ENCODE assay signal across 8 mouse cellular contexts in the genomic region with DNA sequence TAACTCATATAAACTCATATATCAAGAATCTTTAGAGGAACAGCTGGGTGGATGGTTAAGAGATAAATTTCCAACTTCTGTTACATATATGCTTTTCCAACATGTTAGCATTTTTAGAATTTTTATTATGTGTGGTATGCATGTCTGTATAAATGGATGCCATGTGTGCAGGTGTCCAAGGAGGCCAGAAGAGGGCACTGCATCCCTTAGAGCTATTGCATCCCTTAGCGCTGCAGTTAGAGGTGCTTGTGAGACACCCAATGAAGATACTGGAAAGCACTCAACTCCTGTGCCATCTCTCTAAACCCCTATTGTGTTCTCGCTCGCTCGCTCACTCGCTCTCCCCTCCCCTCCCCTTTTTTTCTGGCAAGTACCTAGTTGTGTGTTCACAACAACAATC. TPM values are rescaled to one million over a fixed set of nuclear protein-coding genes. Genes with fewer than 3 reads are reported as not detected.
DNase-seq lines count a peak whose midpoint lies in the region; ATAC-seq and TF ChIP-seq lines count a peak whose summit lies in the region.

No protein-coding gene starts in this region.

- no peak for TF ChIP-seq POLR2A in embryonic fibroblast, embryonic 13.5 days (IDR thresholded peaks at IDR 0.05; ENCODE audit: low read depth, low read length)

- DNase-seq in gastrocnemius, adult 2 months, result no peak
- DNase-seq in gastrocnemius, adult 8-10 months (ENCODE audit: low spot score in 2 of 2), result no peak
- peak; percentile 13 for DNase-seq in right cerebral cortex, postnatal 4 days
- no peak for DNase-seq in right cerebral cortex, postnatal 36 days (ENCODE audit: low spot score in 2 of 2)
- peak; percentile 73 for DNase-seq in splenic B cell, adult 2 months (ENCODE audit: low read depth, low spot score)
- no peak for DNase-seq in hindbrain, embryonic 14.5 days (ENCODE audit: low spot score)

- 0 out of 2 replicates have a peak, but pooled peaks cover 2% of the 10 kb centered on the region for H3K4me1 ChIP-seq in embryonic fibroblast, embryonic 13.5 days (ENCODE audit: control insufficient read depth, insufficient read depth, low read length)
- no peaks in the 10 kb centered on the region; the same call in 1 of the 2 replicates for H3K4me1 ChIP-seq in hindbrain, embryonic 14.5 days (replicated peaks; ENCODE audit: control insufficient read depth, insufficient read depth, low read length)

- intact Hi-C loops in gastrocnemius, adult 2 months (cut with DNase I), result no loop called here

- H3K9me3 ChIP-seq in hindbrain, embryonic 14.5 days (ENCODE audit: control insufficient read depth, low read length), result no peaks in the 10 kb centered on the region

- no peak overlapping the region for H3K9ac ChIP-seq in hindbrain, embryonic 14.5 days

- no peaks in the 10 kb centered on the region for H3K36me3 ChIP-seq in splenic B cell, adult 2 months (ENCODE audit: control insufficient read depth, insufficient read depth, low read length, poor library complexity, severe bottlenecking)
- H3K36me3 ChIP-seq in hindbrain, embryonic 14.5 days (replicated peaks; ENCODE audit: control insufficient read depth, insufficient read depth), result peaks cover 35% of the 10 kb centered on the region

- no peaks in the 10 kb centered on the region for H3K27me3 ChIP-seq in splenic B cell, adult 2 months (ENCODE audit: control insufficient read depth, insufficient read depth, low read length, poor library complexity, severe bottlenecking)
- no peaks in the 10 kb centered on the region for H3K27me3 ChIP-seq in hindbrain, embryonic 14.5 days (ENCODE audit: control insufficient read depth, insufficient read depth, low read length)

- no peak overlapping the region for H3K4me2 ChIP-seq in hindbrain, embryonic 14.5 days (replicated peaks)

- peak; percentile 53 for TF ChIP-seq CTCF in gastrocnemius, adult 2 months (IDR thresholded peaks at IDR 0.05)
- TF ChIP-seq CTCF in embryonic fibroblast, embryonic 13.5 days (IDR thresholded peaks at IDR 0.05; ENCODE audit: borderline replicate concordance, insufficient read depth, low read length), result peak; percentile 55; the same call in 1 of the 2 replicates

- 58% methylated on average over 5 of the region's 5 CpGs for WGBS in hindbrain, embryonic 14.5 days

- no peak overlapping the region for H3K27ac ChIP-seq in gastrocnemius, adult 2 months
- no peak overlapping the region for H3K27ac ChIP-seq in embryonic fibroblast, embryonic 13.5 days (ENCODE audit: insufficient read depth, low read length)
- H3K27ac ChIP-seq in hindbrain, embryonic 14.5 days, result no peak overlapping the region

- H3K4me3 ChIP-seq in gastrocnemius, adult 2 months, result no peak overlapping the region
- H3K4me3 ChIP-seq in embryonic fibroblast, embryonic 13.5 days (ENCODE audit: insufficient read depth, low read length), result no peak overlapping the region
- H3K4me3 ChIP-seq in hindbrain, embryonic 14.5 days (replicated peaks; ENCODE audit: low read length), result no peak overlapping the region

- no peak for ATAC-seq in inflammation-experienced regulatory T-cells, adult 6 months
- no peak for ATAC-seq in hindbrain, embryonic 14.5 days (ENCODE audit: low FRiP score)

RNA-seq across cellular contexts. Expression of a gene that starts 4.9 kb away (rescaled TPM):
- total RNA-seq in gastrocnemius, adult 2 months (2021), result 10 to 100 TPM; 35.4 to 36.1 TPM
- total RNA-seq in gastrocnemius, adult 8-10 months (2022), result 10 to 100 TPM; 30.9 to 34.1 (median 33.6) TPM
- 65.9 and 80.0 TPM in 2 replicates for polyA plus RNA-seq in embryonic fibroblast, embryonic 13.5 days (2011; ENCODE audit: insufficient read length, low read depth, missing spikeins)
- 10 to 100 TPM; 13.5 to 27.1 (median 15.8) TPM for polyA plus RNA-seq in inflammation-experienced regulatory T-cells, adult 6 months (2017; shearing (Covaris generic))
- 108 and 109 TPM in 2 replicates for polyA plus RNA-seq in hindbrain, embryonic 14.5 days (2014; fragmentation: Nextera tagmentation; extraction: Ambion mirVana)

RNA-seq across cellular contexts. Expression of a gene that starts 37.4 kb away (rescaled TPM):
- not detected for total RNA-seq in gastrocnemius, adult 2 months (2021)
- total RNA-seq in gastrocnemius, adult 8-10 months (2022), result not detected
- 0.90 TPM in 1 of 2 replicates, not detected in the other for polyA plus RNA-seq in embryonic fibroblast, embryonic 13.5 days (2011; ENCODE audit: insufficient read length, low read depth, missing spikeins)
- 1 to 10 TPM; 1.7 to 2.3 (median 1.8) TPM for polyA plus RNA-seq in inflammation-experienced regulatory T-cells, adult 6 months (2017; shearing (Covaris generic))
- 1.4 and 1.6 TPM in 2 replicates for polyA plus RNA-seq in hindbrain, embryonic 14.5 days (2014; fragmentation: Nextera tagmentation; extraction: Ambion mirVana)

RNA-seq across cellular contexts. Expression of a gene that starts 42.4 kb away (rescaled TPM):
- total RNA-seq in gastrocnemius, adult 2 months (2021), result 1 to 10 TPM; 2.2 to 4.3 TPM
- 1 to 10 TPM; 1.2 to 4.9 (median 3.1) TPM for total RNA-seq in gastrocnemius, adult 8-10 months (2022)
- polyA plus RNA-seq in embryonic fibroblast, embryonic 13.5 days (2011; ENCODE audit: insufficient read length, low read depth, missing spikeins), result 3.0 and 3.3 TPM in 2 replicates
- under 1 TPM in 2 of 3 experiments, not detected in 1; 0.12 to 0.33 TPM for polyA plus RNA-seq in inflammation-experienced regulatory T-cells, adult 6 months (2017; shearing (Covaris generic))
- 4.0 and 5.2 TPM in 2 replicates for polyA plus RNA-seq in hindbrain, embryonic 14.5 days (2014; fragmentation: Nextera tagmentation; extraction: Ambion mirVana)

RNA-seq across cellular contexts. Expression of a gene that starts 51.1 kb away (rescaled TPM):
- 10 to 100 TPM; 26.5 to 27.2 TPM for total RNA-seq in gastrocnemius, adult 2 months (2021)
- 10 to 100 TPM; 26.7 to 39.3 (median 31.9) TPM for total RNA-seq in gastrocnemius, adult 8-10 months (2022)
- polyA plus RNA-seq in embryonic fibroblast, embryonic 13.5 days (2011; ENCODE audit: insufficient read length, low read depth, missing spikeins), result 30.6 and 34.4 TPM in 2 replicates
- polyA plus RNA-seq in inflammation-experienced regulatory T-cells, adult 6 months (2017; shearing (Covaris generic)), result 10 to 100 TPM; 16.7 to 20.1 (median 17.3) TPM
- 7.9 and 8.1 TPM in 2 replicates for polyA plus RNA-seq in hindbrain, embryonic 14.5 days (2014; fragmentation: Nextera tagmentation; extraction: Ambion mirVana)

RNA-seq across cellular contexts. Expression of a gene that starts 55.2 kb away (rescaled TPM):
- total RNA-seq in gastrocnemius, adult 2 months (2021), result 10 to 100 TPM; 79.2 to 89.7 TPM
- total RNA-seq in gastrocnemius, adult 8-10 months (2022), result 10 to 100 TPM; 87.0 to 94.2 (median 90.6) TPM
- polyA plus RNA-seq in embryonic fibroblast, embryonic 13.5 days (2011; ENCODE audit: insufficient read length, low read depth, missing spikeins), result 159 and 172 TPM in 2 replicates
- 100 to 1,000 TPM; 136 to 251 (median 179) TPM for polyA plus RNA-seq in inflammation-experienced regulatory T-cells, adult 6 months (2017; shearing (Covaris generic))
- 239 and 246 TPM in 2 replicates for polyA plus RNA-seq in hindbrain, embryonic 14.5 days (2014; fragmentation: Nextera tagmentation; extraction: Ambion mirVana)

Comparison
In these comparisons a context has a peak if more than half of its experiments do, and no peak if none do; other contexts are left out.
1. DNase-seq: peak in right cerebral cortex, postnatal 4 days (single experiment) and splenic B cell, adult 2 months (single experiment); none in gastrocnemius, adult 2 months (single experiment), gastrocnemius, adult 8-10 months (0 of 2), right cerebral cortex, postnatal 36 days (0 of 2) and hindbrain, embryonic 14.5 days (single experiment).